Mouse (Mus musculus): ENCODE data around the gene Ganc. TPM values are rescaled to one million over a fixed set of nuclear protein-coding genes. Genes with fewer than 3 reads are reported as not detected.

Gene Ganc
- polyA plus RNA-seq, 1 experiment from 2014 or later = 9.8 TPM

- Histone ChIP-seq H3K4me3 (ENCODE audit: low read depth, low read length) (no peak overlapping the region), H3K36me3 (ENCODE audit: control insufficient read depth, insufficient read depth, low read length) (no peaks in the 10 kb centered on the region), H3K4me2 (ENCODE audit: low read length) (no peak overlapping the region), H3K27ac (ENCODE audit: low read length) (no peak overlapping the region), H3K9me3 (replicated peaks; ENCODE audit: control insufficient read depth, low read length, poor library complexity, severe bottlenecking) (no peaks in the 10 kb centered on the region), H3K27me3 (ENCODE audit: control insufficient read depth, insufficient read depth, low read depth, low read length) (no peaks in the 10 kb centered on the region), H3K9ac (ENCODE audit: low read depth, low read length) (no peak overlapping the region), H3K4me1 (ENCODE audit: control insufficient read depth, insufficient read depth, low read length) (no peaks in the 10 kb centered on the region)
- 91% methylated on average over 5 of the region's 5 CpGs for WGBS
- no peak for ATAC-seq
Observed at GRCm38 (mm10) chr2:120424386-120424785, 20.7 kb downstream of the Ganc start.

- no peak for ATAC-seq
- Histone ChIP-seq H3K4me2 (ENCODE audit: low read length) (no peak overlapping the region), H3K4me3 (ENCODE audit: low read depth, low read length) (no peak overlapping the region), H3K36me3 (ENCODE audit: control insufficient read depth, insufficient read depth, low read length) (no peaks in the 10 kb centered on the region), H3K9me3 (replicated peaks; ENCODE audit: control insufficient read depth, low read length, poor library complexity, severe bottlenecking) (no peaks in the 10 kb centered on the region), H3K9ac (ENCODE audit: low read depth, low read length) (no peak overlapping the region), H3K27ac (ENCODE audit: low read length) (no peak overlapping the region), H3K4me1 (ENCODE audit: control insufficient read depth, insufficient read depth, low read length) (no peaks in the 10 kb centered on the region), H3K27me3 (ENCODE audit: control insufficient read depth, insufficient read depth, low read depth, low read length) (no peaks in the 10 kb centered on the region)
- WGBS = 96% methylated on average over 1 of the region's 1 CpGs
Observed at GRCm38 (mm10) chr2:120444486-120444885, 40.8 kb downstream of the Ganc start.

GRCm38 (mm10) chr2:120446373-120446772, 42.7 kb downstream of the Ganc start:
- no peaks in the 10 kb centered on the region for H3K36me3 ChIP-seq (ENCODE audit: control insufficient read depth, insufficient read depth, low read length)
- 88% methylated on average over 10 of the region's 10 CpGs for WGBS
- H3K4me1 ChIP-seq (ENCODE audit: control insufficient read depth, insufficient read depth, low read length) = no peaks in the 10 kb centered on the region
- no peak overlapping the region for H3K27ac ChIP-seq (ENCODE audit: low read length)
- H3K9ac ChIP-seq (ENCODE audit: low read depth, low read length) = no peak overlapping the region
- ATAC-seq = no peak
- H3K4me3 ChIP-seq (ENCODE audit: low read depth, low read length) = no peak overlapping the region
- no peaks in the 10 kb centered on the region for H3K9me3 ChIP-seq (replicated peaks; ENCODE audit: control insufficient read depth, low read length, poor library complexity, severe bottlenecking)
- H3K27me3 ChIP-seq (ENCODE audit: control insufficient read depth, insufficient read depth, low read depth, low read length) = no peaks in the 10 kb centered on the region
- no peak overlapping the region for H3K4me2 ChIP-seq (ENCODE audit: low read length)

- H3K27ac ChIP-seq (ENCODE audit: low read length) = no peak overlapping the region
- no peak overlapping the region for H3K4me2 ChIP-seq (ENCODE audit: low read length)
- no peaks in the 10 kb centered on the region for H3K9me3 ChIP-seq (replicated peaks; ENCODE audit: control insufficient read depth, low read length, poor library complexity, severe bottlenecking)
- no peak overlapping the region for H3K9ac ChIP-seq (ENCODE audit: low read depth, low read length)
- no peaks in the 10 kb centered on the region for H3K27me3 ChIP-seq (ENCODE audit: control insufficient read depth, insufficient read depth, low read depth, low read length)
- H3K4me1 ChIP-seq (ENCODE audit: control insufficient read depth, insufficient read depth, low read length) = no peaks in the 10 kb centered on the region
- ATAC-seq = no peak
- H3K4me3 ChIP-seq (ENCODE audit: low read depth, low read length) = no peak overlapping the region
- no peaks in the 10 kb centered on the region for H3K36me3 ChIP-seq (ENCODE audit: control insufficient read depth, insufficient read depth, low read length)
- WGBS = 96% methylated on average over 1 of the region's 1 CpGs
Observed at GRCm38 (mm10) chr2:120447306-120447705, 43.6 kb downstream of the Ganc start.

- no peaks in the 10 kb centered on the region for H3K4me1 ChIP-seq (ENCODE audit: control insufficient read depth, insufficient read depth, low read length)
- no peak overlapping the region for H3K4me2 ChIP-seq (ENCODE audit: low read length)
- no peak overlapping the region for H3K4me3 ChIP-seq (ENCODE audit: low read depth, low read length)
- no peaks in the 10 kb centered on the region for H3K9me3 ChIP-seq (replicated peaks; ENCODE audit: control insufficient read depth, low read length, poor library complexity, severe bottlenecking)
- H3K9ac ChIP-seq (ENCODE audit: low read depth, low read length) = no peak overlapping the region
- no peak overlapping the region for H3K27ac ChIP-seq (ENCODE audit: low read length)
- no peaks in the 10 kb centered on the region for H3K36me3 ChIP-seq (ENCODE audit: control insufficient read depth, insufficient read depth, low read length)
- H3K27me3 ChIP-seq (ENCODE audit: control insufficient read depth, insufficient read depth, low read depth, low read length) = no peaks in the 10 kb centered on the region
- no peak for ATAC-seq
- 60% methylated on average over 6 of the region's 6 CpGs for WGBS
Observed at GRCm38 (mm10) chr2:120450724-120451123, 47.0 kb downstream of the Ganc start.

- 86% methylated on average over 4 of the region's 4 CpGs for WGBS
- Histone ChIP-seq H3K27me3 (ENCODE audit: control insufficient read depth, insufficient read depth, low read depth, low read length) (no peaks in the 10 kb centered on the region), H3K4me1 (ENCODE audit: control insufficient read depth, insufficient read depth, low read length) (no peaks in the 10 kb centered on the region), H3K4me3 (ENCODE audit: low read depth, low read length) (no peak overlapping the region), H3K27ac (ENCODE audit: low read length) (no peak overlapping the region), H3K4me2 (ENCODE audit: low read length) (no peak overlapping the region), H3K36me3 (ENCODE audit: control insufficient read depth, insufficient read depth, low read length) (no peaks in the 10 kb centered on the region), H3K9me3 (replicated peaks; ENCODE audit: control insufficient read depth, low read length, poor library complexity, severe bottlenecking) (no peaks in the 10 kb centered on the region), H3K9ac (ENCODE audit: low read depth, low read length) (no peak overlapping the region)
- no peak for ATAC-seq
Observed at GRCm38 (mm10) chr2:120452600-120452999, 48.9 kb downstream of the Ganc start.

- Histone ChIP-seq H3K4me2 (ENCODE audit: low read length) (no peak overlapping the region), H3K9me3 (replicated peaks; ENCODE audit: control insufficient read depth, low read length, poor library complexity, severe bottlenecking) (no peaks in the 10 kb centered on the region), H3K27me3 (ENCODE audit: control insufficient read depth, insufficient read depth, low read depth, low read length) (no peaks in the 10 kb centered on the region), H3K9ac (ENCODE audit: low read depth, low read length) (no peak overlapping the region), H3K4me1 (ENCODE audit: control insufficient read depth, insufficient read depth, low read length) (no peaks in the 10 kb centered on the region), H3K27ac (ENCODE audit: low read length) (no peak overlapping the region), H3K4me3 (ENCODE audit: low read depth, low read length) (no peak overlapping the region), H3K36me3 (ENCODE audit: control insufficient read depth, insufficient read depth, low read length) (no peaks in the 10 kb centered on the region)
- no peak for ATAC-seq
- WGBS = 84% methylated on average over 2 of the region's 2 CpGs
Observed at GRCm38 (mm10) chr2:120454987-120455386, 51.3 kb downstream of the Ganc start.

- no peaks in the 10 kb centered on the region for H3K36me3 ChIP-seq (ENCODE audit: control insufficient read depth, insufficient read depth, low read length)
- no peaks in the 10 kb centered on the region for H3K4me1 ChIP-seq (ENCODE audit: control insufficient read depth, insufficient read depth, low read length)
- 79% methylated on average over 4 of the region's 4 CpGs for WGBS
Observed at GRCm38 (mm10) chr2:120455719-120456118, 52.0 kb downstream of the Ganc start, which contains the start of gene Capn3. Capn3 (plus strand) TSS chr2:120456019.

GRCm38 (mm10) chr2:120460216-120460615, 56.5 kb downstream of the Ganc start:
- no peaks in the 10 kb centered on the region for H3K4me1 ChIP-seq (ENCODE audit: control insufficient read depth, insufficient read depth, low read length)
- H3K4me2 ChIP-seq (ENCODE audit: low read length) = no peak overlapping the region
- no peak overlapping the region for H3K4me3 ChIP-seq (ENCODE audit: low read depth, low read length)
- H3K27ac ChIP-seq (ENCODE audit: low read length) = no peak overlapping the region
- no peak for ATAC-seq
- no peaks in the 10 kb centered on the region for H3K27me3 ChIP-seq (ENCODE audit: control insufficient read depth, insufficient read depth, low read depth, low read length)
- no peak overlapping the region for H3K9ac ChIP-seq (ENCODE audit: low read depth, low read length)
- H3K36me3 ChIP-seq (ENCODE audit: control insufficient read depth, insufficient read depth, low read length) = no peaks in the 10 kb centered on the region
- WGBS = 87% methylated on average over 4 of the region's 4 CpGs
- H3K9me3 ChIP-seq (replicated peaks; ENCODE audit: control insufficient read depth, low read length, poor library complexity, severe bottlenecking) = no peaks in the 10 kb centered on the region

More at GRCm38 (mm10) chr2:120455719-120456118, 52.0 kb downstream of the Ganc start, which contains the start of gene Capn3:
- ATAC-seq = no peak
- H3K27ac ChIP-seq (ENCODE audit: low read length) = no peak within 1 kb of the TSS
- H3K9ac ChIP-seq (ENCODE audit: low read depth, low read length) = no peak within 1 kb of the TSS
- no peak within 1 kb of the TSS for H3K4me2 ChIP-seq (ENCODE audit: low read length)
- no peak within 1 kb of the TSS for H3K4me3 ChIP-seq (ENCODE audit: low read depth, low read length)
- H3K27me3 ChIP-seq (ENCODE audit: control insufficient read depth, insufficient read depth, low read depth, low read length) = no peaks in the 10 kb centered on the region
- H3K9me3 ChIP-seq (replicated peaks; ENCODE audit: control insufficient read depth, low read length, poor library complexity, severe bottlenecking) = no peaks in the 10 kb centered on the region
